Mouse (Mus musculus) neural tube, embryonic 14.5 days (tissue): ENCODE data around the gene Rit1. TPM values are rescaled to one million over a fixed set of nuclear protein-coding genes. Genes with fewer than 3 reads are reported as not detected.
"Not testable (repeated sequence)": the region's sequence is repeated elsewhere in the genome, so short reads cannot be mapped to it uniquely, and the experiment has no call there.

Experiments
- ATAC-seq: fragments of 200-750 bp; cut with Nextera tagmentation; 2 replicates; pipeline ENCODE4 v1.8.0; 2017; ENCODE audit warnings: low read depth, mild to moderate bottlenecking, moderate TSS enrichment, moderate library complexity
- H3K27ac ChIP-seq: fragments of 300-500 bp; sonication (generic); 2 replicates; pipeline ENCODE4 v1.5.1; 2014; ENCODE audit warnings: low read depth, mild to moderate bottlenecking, control low read depth, low read length, moderate library complexity, mixed read lengths
- H3K27me3 ChIP-seq: fragments of 300-500 bp; sonication (generic); 2 replicates; pipeline ENCODE4 v1.6.1; 2014; ENCODE audit warnings: low read length; ENCODE audit not compliant: control insufficient read depth, insufficient read depth
- H3K36me3 ChIP-seq: fragments of 300-500 bp; sonication (generic); 2 replicates; pipeline ENCODE4 v1.6.1; 2014; ENCODE audit warnings: low read length, mixed read lengths; ENCODE audit not compliant: control insufficient read depth, insufficient read depth
- H3K4me1 ChIP-seq: fragments of 300-500 bp; sonication (generic); 2 replicates; pipeline ENCODE4 v1.6.1; 2014; ENCODE audit warnings: low read length; ENCODE audit not compliant: control insufficient read depth, insufficient read depth
- H3K4me2 ChIP-seq: fragments of 300-500 bp; sonication (generic); 2 replicates; pipeline ENCODE4 v1.6.1; 2014; ENCODE audit warnings: mild to moderate bottlenecking, low read depth, low read length, control low read depth
- H3K4me3 ChIP-seq: fragments of 300-500 bp; sonication (generic); 2 replicates; pipeline ENCODE4 v1.5.1; 2014; ENCODE audit warnings: low read depth, low read length, control low read depth, mixed read lengths
- H3K9ac ChIP-seq: fragments of 300-500 bp; sonication (generic); replicated peaks from 2 replicates; pipeline ENCODE4 v1.6.1; 2014; ENCODE audit warnings: low read depth, mild to moderate bottlenecking, control low read depth, low read length, mixed read lengths
- H3K9me3 ChIP-seq: fragments of 300-500 bp; sonication (generic); 2 replicates; pipeline ENCODE4 v1.6.1; 2016; ENCODE audit warnings: low read length; ENCODE audit not compliant: control insufficient read depth
- WGBS: fragments of 180-500 bp; shearing (Covaris S2); extraction: QIAGEN DNeasy Blood & Tissue Kit; methylation state at CpG from one replicate; pipeline ENCODE4 v1.1.7; 2014; 5-methylcytosine and 5-hydroxymethylcytosine counted together
- polyA plus RNA-seq: library from polyadenylated mRNA; unstranded; fragments of >200 nt; fragmentation: Nextera tagmentation; extraction: Ambion mirVana; gene quantifications from 2 replicates; pipeline ENCODE4 v1.2.1, GENCODE M21; 2014

Gene Rit1
- polyA plus RNA-seq, 1 experiment from 2014 or later, result 62.1 TPM

DNA sequence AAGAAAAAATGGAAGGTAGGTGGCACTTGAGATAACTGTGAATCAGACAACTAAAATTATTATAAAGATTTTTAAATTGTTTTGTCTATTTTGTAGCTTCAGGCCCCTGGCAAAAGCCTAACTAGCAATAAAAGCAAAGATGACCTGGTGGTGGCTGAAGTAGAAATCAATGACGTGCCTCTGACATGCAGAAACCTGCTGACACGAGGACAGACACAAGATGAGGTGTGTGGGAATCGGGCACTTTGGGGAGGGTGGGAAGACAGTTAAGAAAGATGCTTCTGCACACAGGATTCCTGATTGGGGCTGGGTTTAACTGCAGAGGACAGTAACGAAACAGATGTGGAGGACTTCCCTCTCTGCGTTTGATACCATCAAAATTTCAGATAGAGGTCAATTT is 27.6 kb upstream of the Rit1 start:
- no peak for ATAC-seq
- WGBS, result 90% methylated on average over 5 of the region's 5 CpGs
- H3K9me3 ChIP-seq, result no peaks in the 10 kb centered on the region
- H3K36me3 ChIP-seq, result peaks cover 42% of the 10 kb centered on the region
- H3K4me2 ChIP-seq, result no peak overlapping the region
- no peaks in the 10 kb centered on the region for H3K27me3 ChIP-seq
- H3K27ac ChIP-seq, result no peak overlapping the region
- H3K4me3 ChIP-seq, result no peak overlapping the region
- peaks cover 17% of the 10 kb centered on the region; the same call in 1 of the 2 replicates for H3K4me1 ChIP-seq
- H3K9ac ChIP-seq, result no peak overlapping the region

DNA sequence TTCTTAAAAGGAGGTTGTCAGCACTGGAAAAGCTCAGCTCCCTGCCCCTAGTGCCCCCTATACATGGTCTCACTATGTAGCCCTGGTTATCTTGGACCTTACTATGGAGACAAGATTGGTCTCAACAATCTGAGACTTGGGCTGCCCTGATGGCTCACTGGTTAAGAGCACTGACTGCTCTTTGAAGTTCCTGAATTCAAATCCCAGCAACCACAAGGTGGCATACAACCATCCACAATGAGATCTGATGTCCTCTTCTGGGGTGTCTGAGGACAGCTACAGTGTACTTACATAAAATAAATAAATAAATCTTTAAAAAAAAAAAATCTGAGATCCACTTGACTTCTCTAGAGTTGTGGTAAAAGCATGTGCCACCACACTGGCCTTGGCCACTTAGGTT is 21.1 kb upstream of the Rit1 start:
- no peak for ATAC-seq

DNA sequence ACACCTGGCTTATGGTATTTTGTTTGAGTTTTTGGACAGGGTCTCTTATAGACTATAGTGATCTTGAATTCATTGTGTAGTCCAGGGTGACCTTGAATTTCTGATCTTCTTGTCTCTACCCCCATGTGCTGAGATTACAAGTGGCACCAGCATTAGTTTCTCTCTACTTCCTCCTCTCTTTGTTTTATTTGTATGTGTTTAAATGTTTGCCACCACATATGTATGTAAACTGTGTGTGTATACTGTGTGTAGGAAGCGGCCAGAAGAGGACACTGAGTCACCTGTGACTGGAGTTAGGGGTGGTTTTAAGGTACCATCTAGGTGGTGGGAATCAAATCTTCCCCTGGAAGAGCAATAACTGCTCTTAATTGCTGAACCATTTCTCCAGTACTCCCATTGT is 18.6 kb upstream of the Rit1 start:
- no peaks in the 10 kb centered on the region for H3K27me3 ChIP-seq
- ATAC-seq, result no peak
- no peak overlapping the region for H3K4me2 ChIP-seq
- H3K9me3 ChIP-seq, result no peaks in the 10 kb centered on the region
- no peak overlapping the region for H3K27ac ChIP-seq
- no peaks in the 10 kb centered on the region for H3K4me1 ChIP-seq
- WGBS, result 97% methylated on average over 1 of the region's 1 CpGs
- H3K36me3 ChIP-seq, result peaks cover 84% of the 10 kb centered on the region
- H3K4me3 ChIP-seq, result no peak overlapping the region
- no peak overlapping the region for H3K9ac ChIP-seq

More for the DNA sequence above, 21.1 kb upstream of the Rit1 start:
- H3K36me3 ChIP-seq, result peaks cover 82% of the 10 kb centered on the region
- H3K4me2 ChIP-seq, result no peak overlapping the region
- no peaks in the 10 kb centered on the region for H3K27me3 ChIP-seq
- no peaks in the 10 kb centered on the region for H3K9me3 ChIP-seq
- no peak overlapping the region for H3K27ac ChIP-seq
- H3K9ac ChIP-seq, result no peak overlapping the region
- no peak overlapping the region for H3K4me3 ChIP-seq
- H3K4me1 ChIP-seq, result no peaks in the 10 kb centered on the region

DNA sequence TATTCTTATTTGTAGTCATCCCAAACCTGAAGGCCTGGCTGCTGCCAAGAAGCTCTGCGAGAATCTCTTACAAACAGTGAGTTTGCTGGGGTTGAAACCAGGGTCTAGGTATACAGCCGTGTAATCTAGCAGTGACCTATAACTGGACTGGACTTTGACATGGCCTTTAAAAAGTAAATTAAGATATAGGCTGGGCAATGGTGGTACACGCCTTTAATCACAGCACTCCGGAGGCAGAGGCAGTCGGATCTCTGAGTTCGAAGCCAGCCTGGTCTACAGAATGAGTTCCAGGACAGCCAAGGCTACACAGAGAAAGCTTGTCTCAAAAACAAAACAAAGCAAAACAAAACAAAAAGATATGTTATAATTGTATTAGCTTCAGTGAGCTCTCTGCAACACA is 17.8 kb upstream of the Rit1 start:
- Histone ChIP-seq H3K4me1 (no peaks in the 10 kb centered on the region), H3K9me3 (no peaks in the 10 kb centered on the region), H3K36me3 (peaks cover 84% of the 10 kb centered on the region), H3K9ac (no peak overlapping the region), H3K4me2 (no peak overlapping the region), H3K4me3 (no peak overlapping the region), H3K27ac (no peak overlapping the region), H3K27me3 (no peaks in the 10 kb centered on the region)
- 98% methylated on average over 6 of the region's 6 CpGs for WGBS
- ATAC-seq, result no peak

DNA sequence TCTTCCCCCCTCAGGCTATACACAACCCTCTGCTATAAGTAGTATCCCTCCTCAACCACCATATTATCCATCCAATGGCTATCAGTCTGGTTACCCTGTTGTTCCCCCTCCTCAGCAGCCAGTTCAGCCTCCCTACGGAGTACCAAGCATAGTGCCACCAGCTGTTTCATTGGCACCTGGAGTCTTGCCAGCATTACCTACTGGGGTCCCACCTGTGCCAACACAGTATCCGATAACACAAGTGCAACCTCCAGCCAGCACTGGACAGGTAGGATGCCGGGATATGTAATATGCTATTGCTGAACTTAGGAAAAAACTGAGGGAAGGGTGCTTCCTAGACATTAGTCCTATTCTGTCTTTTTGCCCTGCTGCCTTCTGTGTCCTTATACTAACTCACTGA is 16.4 kb upstream of the Rit1 start:
- no peaks in the 10 kb centered on the region for H3K4me1 ChIP-seq

DNA sequence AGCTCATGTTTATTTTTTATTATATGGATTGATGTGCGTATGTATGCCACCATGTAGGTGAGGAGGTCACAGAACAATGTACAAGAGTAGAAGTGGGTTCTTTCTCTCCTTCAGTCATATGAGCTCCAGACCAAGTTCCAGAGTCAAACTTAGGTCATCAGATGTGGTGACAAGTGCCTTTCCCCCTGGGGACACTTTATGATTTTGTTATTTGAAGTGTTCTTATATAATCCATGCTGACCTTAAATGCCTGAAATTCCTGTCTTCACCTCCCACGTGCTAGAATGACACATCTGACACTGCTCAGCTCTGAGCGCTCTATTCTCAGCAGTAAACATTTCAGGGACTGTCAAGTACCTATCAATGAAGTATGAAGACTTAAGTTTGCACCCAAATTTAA is 15.4 kb upstream of the Rit1 start:
- H3K9ac ChIP-seq, result no peak overlapping the region
- H3K9me3 ChIP-seq, result no peaks in the 10 kb centered on the region
- H3K4me1 ChIP-seq, result no peaks in the 10 kb centered on the region
- ATAC-seq, result no peak
- H3K36me3 ChIP-seq, result peaks cover 78% of the 10 kb centered on the region
- no peak overlapping the region for H3K4me2 ChIP-seq
- WGBS, result 86% methylated on average over 3 of the region's 3 CpGs
- no peaks in the 10 kb centered on the region for H3K27me3 ChIP-seq
- no peak overlapping the region for H3K27ac ChIP-seq
- H3K4me3 ChIP-seq, result no peak overlapping the region

More for the DNA sequence above, 16.4 kb upstream of the Rit1 start:
- no peak overlapping the region for H3K4me3 ChIP-seq
- WGBS, result 82% methylated on average over 3 of the region's 3 CpGs
- H3K9ac ChIP-seq, result no peak overlapping the region
- ATAC-seq, result no peak
- no peaks in the 10 kb centered on the region for H3K27me3 ChIP-seq
- H3K27ac ChIP-seq, result no peak overlapping the region
- no peak overlapping the region for H3K4me2 ChIP-seq
- H3K9me3 ChIP-seq, result no peaks in the 10 kb centered on the region
- peaks cover 83% of the 10 kb centered on the region for H3K36me3 ChIP-seq

DNA sequence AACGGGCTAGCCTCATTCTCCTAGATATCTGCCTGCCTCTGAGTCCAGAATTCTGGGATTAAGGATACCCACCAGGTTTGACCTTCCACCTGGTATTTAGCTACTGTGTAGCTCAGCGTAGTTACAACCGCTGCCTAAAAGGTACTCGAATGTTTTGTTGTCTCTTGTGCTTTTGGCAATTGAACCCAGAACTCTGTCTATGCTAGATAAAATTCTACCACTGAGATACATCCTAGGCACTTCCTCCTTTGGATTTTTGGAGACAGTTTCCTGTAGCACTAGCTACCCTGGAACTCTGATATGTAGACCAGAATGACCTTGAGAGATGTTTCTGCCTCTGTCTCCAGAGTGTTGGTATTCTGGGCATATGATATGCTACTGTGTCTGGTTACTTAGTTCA is 2.9 kb upstream of the Rit1 start:
- Histone ChIP-seq H3K4me3 (no peak overlapping the region), H3K27me3 (no peaks in the 10 kb centered on the region), H3K9me3 (no peaks in the 10 kb centered on the region), H3K4me2 (no peak overlapping the region), H3K9ac (no peak overlapping the region), H3K4me1 (peaks cover 15% of the 10 kb centered on the region), H3K27ac (no peak overlapping the region), H3K36me3 (peaks cover 51% of the 10 kb centered on the region)
- no peak for ATAC-seq
- WGBS, result 92% methylated on average over 4 of the region's 4 CpGs

DNA sequence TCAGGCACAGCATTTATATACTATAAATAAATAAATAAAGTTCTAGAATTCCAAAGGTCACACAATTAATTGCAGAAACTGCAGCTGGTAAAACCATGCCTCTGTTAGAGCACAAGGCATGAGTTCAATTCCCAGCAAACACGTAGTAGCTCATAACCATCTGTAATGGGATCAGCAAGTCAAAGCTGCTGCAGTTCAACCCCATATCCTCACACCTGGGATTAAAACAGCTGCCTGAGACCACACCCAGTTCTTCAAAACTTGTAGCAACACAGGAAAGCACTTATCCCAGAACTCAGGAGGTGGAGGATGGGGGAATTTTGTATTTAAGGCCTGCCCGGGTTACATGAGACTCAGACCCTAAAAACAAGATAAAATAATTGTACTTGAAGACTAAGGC is 1.9 kb upstream of the Rit1 start:
- Histone ChIP-seq H3K9me3 (no peaks in the 10 kb centered on the region), H3K9ac (no peak overlapping the region), H3K36me3 (peaks cover 41% of the 10 kb centered on the region), H3K4me2 (no peak overlapping the region), H3K27me3 (no peaks in the 10 kb centered on the region), H3K27ac (no peak overlapping the region), H3K4me1 (peaks cover 20% of the 10 kb centered on the region), H3K4me3 (no peak overlapping the region)
- 77% methylated on average over 2 of the region's 2 CpGs for WGBS
- no peak for ATAC-seq

DNA sequence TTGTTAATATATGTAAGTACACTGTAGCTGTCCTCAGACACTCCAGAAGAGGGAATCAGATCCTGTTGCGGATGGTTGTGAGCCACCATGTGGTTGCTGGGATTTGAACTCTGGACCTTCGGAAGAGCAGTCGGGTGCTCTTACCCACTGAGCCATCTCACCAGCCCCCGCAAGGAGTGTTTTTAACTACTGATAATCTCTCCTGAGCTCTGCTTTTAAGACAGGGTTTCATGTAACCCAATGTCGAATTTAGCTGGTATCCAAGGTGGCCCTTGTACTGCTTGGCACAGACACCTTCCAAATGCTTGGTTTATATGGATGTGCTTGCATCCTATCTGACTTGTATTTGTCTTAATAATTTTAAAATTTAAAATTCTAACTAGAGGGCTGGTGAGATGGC is 922 bp upstream of the Rit1 start:
- not testable (repeated sequence) for H3K4me2 ChIP-seq, H3K9ac ChIP-seq, H3K9me3 ChIP-seq, H3K4me3 ChIP-seq, H3K27ac ChIP-seq, H3K27me3 ChIP-seq, ATAC-seq
- 93% methylated on average over 5 of the region's 5 CpGs for WGBS
- H3K36me3 ChIP-seq, result peaks cover 31% of the 10 kb centered on the region
- peaks cover 20% of the 10 kb centered on the region for H3K4me1 ChIP-seq
